19 mouse cellular contexts compared by ENCODE assay signal in genomic region chr2:54283876-54284275, GRCm38 (mm10).
"Had no signal": no experiment of that assay in that cellular context is flagged by ENCODE, and none has a peak within 500 bp of the region (broad histone marks: within the 10 kb centered on the region; RNA-seq: fewer than 3 reads in every experiment).

No protein-coding gene starts in this region.

- DNase-seq: kidney, postnatal 10 days; kidney, postnatal 36 days; layer of hippocampus, postnatal 36 days; liver, embryonic 13.5 days; lung, embryonic 14.5 days; retina, postnatal 1 day; right cerebral cortex, postnatal 25 days; spleen, adult 18-20 months; thymus, adult 18-20 months; thymus, postnatal 36 days had no signal

- H3K27ac ChIP-seq: kidney, embryonic 15.5 days; left cerebral cortex, adult 2 months; liver, embryonic 13.5 days; macrophage; midbrain, embryonic 13.5 days; neural tube, embryonic 13.5 days; stomach, embryonic 15.5 days had no signal

- H3K4me2 ChIP-seq: kidney, embryonic 15.5 days; liver, embryonic 13.5 days; lung, embryonic 14.5 days; midbrain, embryonic 13.5 days; neural tube, embryonic 13.5 days; stomach, embryonic 15.5 days had no signal

- H3K4me1 ChIP-seq: kidney, embryonic 15.5 days; liver, embryonic 13.5 days; midbrain, embryonic 13.5 days; neural tube, embryonic 13.5 days; stomach, embryonic 15.5 days had no signal

- H3K27me3 ChIP-seq: kidney, embryonic 15.5 days; liver, embryonic 13.5 days; midbrain, embryonic 13.5 days; neural tube, embryonic 13.5 days; stomach, embryonic 15.5 days had no signal

- H3K9ac ChIP-seq: kidney, embryonic 15.5 days; liver, embryonic 13.5 days; lung, embryonic 14.5 days; midbrain, embryonic 13.5 days; neural tube, embryonic 13.5 days; stomach, embryonic 15.5 days had no signal

- H3K36me3 ChIP-seq: kidney, embryonic 15.5 days; liver, embryonic 13.5 days; midbrain, embryonic 13.5 days; neural tube, embryonic 13.5 days; stomach, embryonic 15.5 days had no signal

- ATAC-seq: lung, postnatal 0 days; midbrain, embryonic 13.5 days; midbrain, embryonic 16.5 days had no signal

- H3K4me3 ChIP-seq: kidney, embryonic 15.5 days; left cerebral cortex, adult 2 months; liver, embryonic 13.5 days; midbrain, embryonic 13.5 days; myocyte; neural tube, embryonic 13.5 days; stomach, embryonic 15.5 days had no signal

- H3K9me3 ChIP-seq: kidney, embryonic 15.5 days; liver, embryonic 13.5 days; midbrain, embryonic 13.5 days; neural tube, embryonic 13.5 days; stomach, embryonic 15.5 days had no signal
